Comparison of ENCODE assay signal across 8 mouse cellular contexts in the genomic region with DNA sequence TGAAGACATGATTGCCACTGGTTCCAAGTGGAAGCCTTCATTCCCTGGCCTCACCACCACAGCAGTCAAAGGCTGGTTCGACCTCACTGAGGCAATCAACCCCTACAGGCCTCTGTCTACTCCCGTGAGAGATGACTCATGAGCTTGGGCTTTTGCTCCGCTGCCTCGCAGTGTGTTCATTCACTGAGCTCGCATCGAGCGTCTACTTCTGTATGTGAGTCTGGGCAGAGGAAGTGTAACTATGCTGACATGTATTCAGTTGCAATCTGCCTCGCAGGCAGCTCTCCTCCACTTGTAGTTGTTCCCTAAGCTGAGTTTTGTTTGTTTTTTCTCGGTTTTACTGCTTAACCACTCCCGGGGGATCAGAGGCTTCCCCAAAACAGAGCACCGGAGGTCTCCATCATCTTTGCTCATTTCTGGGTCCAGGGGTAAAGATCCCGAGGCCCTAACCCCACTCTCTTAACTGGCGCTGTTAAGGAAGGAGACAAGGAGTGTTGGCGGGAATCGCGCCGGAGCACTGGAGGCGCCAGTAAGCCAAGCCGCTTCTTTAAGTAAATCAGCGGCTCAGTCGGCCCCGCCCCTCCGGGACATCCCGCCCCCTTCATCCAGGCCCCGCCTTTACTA. TPM values are rescaled to one million over a fixed set of nuclear protein-coding genes. Genes with fewer than 3 reads are reported as not detected.
DNase-seq lines count a peak whose midpoint lies in the region; ATAC-seq and TF ChIP-seq lines count a peak whose summit lies in the region.

No protein-coding gene starts in this region.

- H3K4me3 ChIP-seq in kidney, embryonic 16.5 days (ENCODE audit: low read length) = peak overlapping the region; percentile 95
- H3K4me3 ChIP-seq in embryonic facial prominence, embryonic 15.5 days (replicated peaks) = peak overlapping the region; percentile 86
- peak overlapping the region; percentile 98 for H3K4me3 ChIP-seq in heart, postnatal 0 days (ENCODE audit: low read depth, low read length)
- peak overlapping the region; percentile 86 for H3K4me3 ChIP-seq in limb, embryonic 13.5 days
- H3K4me3 ChIP-seq in midbrain, embryonic 13.5 days (replicated peaks) = peak overlapping the region; percentile 80

- no peak for TF ChIP-seq EP300 in heart, postnatal 0 days (IDR thresholded peaks at IDR 0.05; ENCODE audit: low read depth)

- peak overlapping the region; percentile 72 for H3K9ac ChIP-seq in kidney, embryonic 16.5 days (replicated peaks; ENCODE audit: low read length)
- peak overlapping the region; percentile 10; the same call in 1 of the 2 replicates for H3K9ac ChIP-seq in embryonic facial prominence, embryonic 15.5 days
- H3K9ac ChIP-seq in heart, postnatal 0 days (replicated peaks; ENCODE audit: low read depth, low read length) = 0 out of 2 replicates have a peak overlapping the region, but pooled peaks have one; percentile 41
- H3K9ac ChIP-seq in limb, embryonic 13.5 days = peak overlapping the region; percentile 55; the same call in 1 of the 2 replicates
- H3K9ac ChIP-seq in midbrain, embryonic 13.5 days (replicated peaks) = peak overlapping the region; percentile 84

- WGBS in kidney, embryonic 16.5 days = 0% methylated on average over 25 of the region's 25 CpGs
- under 1% methylated on average over 25 of the region's 25 CpGs for WGBS in embryonic facial prominence, embryonic 15.5 days
- under 1% methylated on average over 25 of the region's 25 CpGs for whole genome bisulfite sequencing in heart, postnatal 0 days
- under 1% methylated on average over 20 of the region's 25 CpGs for WGBS in limb, embryonic 13.5 days
- WGBS in midbrain, embryonic 13.5 days = under 1% methylated on average over 25 of the region's 25 CpGs

- peak overlapping the region; percentile 96 for H3K27ac ChIP-seq in kidney, embryonic 16.5 days (ENCODE audit: low read length)
- peak overlapping the region; percentile 85 for H3K27ac ChIP-seq in embryonic facial prominence, embryonic 15.5 days (replicated peaks)
- peak overlapping the region; percentile 88 for H3K27ac ChIP-seq in heart, postnatal 0 days (ENCODE audit: low read depth)
- H3K27ac ChIP-seq in limb, embryonic 13.5 days = peak overlapping the region; percentile 83
- no peak overlapping the region; the same call in 1 of the 2 replicates for H3K27ac ChIP-seq in midbrain, embryonic 13.5 days

- 0 out of 2 replicates have a peak, but pooled peaks cover 5% of the 10 kb centered on the region for H3K9me3 ChIP-seq in kidney, embryonic 16.5 days (ENCODE audit: low read length)
- H3K9me3 ChIP-seq in embryonic facial prominence, embryonic 15.5 days (replicated peaks) = no peaks in the 10 kb centered on the region
- no peaks in the 10 kb centered on the region for H3K9me3 ChIP-seq in heart, postnatal 0 days (replicated peaks; ENCODE audit: control insufficient read depth, low read length)
- no peaks in the 10 kb centered on the region for H3K9me3 ChIP-seq in limb, embryonic 13.5 days
- H3K9me3 ChIP-seq in midbrain, embryonic 13.5 days = no peaks in the 10 kb centered on the region

- peaks cover 43% of the 10 kb centered on the region for H3K4me1 ChIP-seq in kidney, embryonic 16.5 days (ENCODE audit: insufficient read depth, low read length)
- peaks cover 36% of the 10 kb centered on the region for H3K4me1 ChIP-seq in embryonic facial prominence, embryonic 15.5 days
- H3K4me1 ChIP-seq in heart, postnatal 0 days (ENCODE audit: control insufficient read depth, insufficient read depth) = peaks cover 9% of the 10 kb centered on the region
- H3K4me1 ChIP-seq in limb, embryonic 13.5 days = peaks cover 40% of the 10 kb centered on the region
- H3K4me1 ChIP-seq in midbrain, embryonic 13.5 days (replicated peaks) = peaks cover 36% of the 10 kb centered on the region

- H3K36me3 ChIP-seq in kidney, embryonic 16.5 days (ENCODE audit: insufficient read depth, low read length) = no peaks in the 10 kb centered on the region
- no peaks in the 10 kb centered on the region for H3K36me3 ChIP-seq in embryonic facial prominence, embryonic 15.5 days
- H3K36me3 ChIP-seq in heart, postnatal 0 days (replicated peaks; ENCODE audit: control insufficient read depth, insufficient read depth, low read length) = no peaks in the 10 kb centered on the region
- H3K36me3 ChIP-seq in limb, embryonic 13.5 days = no peaks in the 10 kb centered on the region
- H3K36me3 ChIP-seq in midbrain, embryonic 13.5 days = no peaks in the 10 kb centered on the region

- no peaks in the 10 kb centered on the region for H3K27me3 ChIP-seq in kidney, embryonic 16.5 days (ENCODE audit: insufficient read depth, low read length)
- H3K27me3 ChIP-seq in embryonic facial prominence, embryonic 15.5 days = no peaks in the 10 kb centered on the region
- no peaks in the 10 kb centered on the region for H3K27me3 ChIP-seq in heart, postnatal 0 days (ENCODE audit: control insufficient read depth, insufficient read depth, low read length)
- no peaks in the 10 kb centered on the region for H3K27me3 ChIP-seq in limb, embryonic 13.5 days
- no peaks in the 10 kb centered on the region for H3K27me3 ChIP-seq in midbrain, embryonic 13.5 days

- no peak for TF ChIP-seq CTCF in heart, postnatal 0 days (IDR thresholded peaks at IDR 0.05; ENCODE audit: low read depth)

- ATAC-seq in kidney, embryonic 16.5 days (ENCODE audit: low FRiP score, low TSS enrichment) = peak; percentile 46
- peak; percentile 49 for ATAC-seq in embryonic facial prominence, embryonic 15.5 days (ENCODE audit: insufficient number of reproducible peaks, low FRiP score, low TSS enrichment, low read depth)
- ATAC-seq in heart, postnatal 0 days (ENCODE audit: insufficient read depth, low read depth) = peak; percentile 28
- peak; percentile 12 for ATAC-seq in limb, embryonic 13.5 days (ENCODE audit: low FRiP score, low read depth)
- peak; percentile 31 for ATAC-seq in midbrain, embryonic 13.5 days

- DNase-seq in kidney, adult 18-20 months = no peak
- DNase-seq in Muller cell, postnatal 12 days (ENCODE audit: inconsistent ontology term) = peak; percentile 86
- peak; percentile 80 for DNase-seq in heart, postnatal 0 days (ENCODE audit: low spot score)
- DNase-seq in thymus, postnatal 0 days (ENCODE audit: low spot score) = peak; percentile 62

- H3K4me2 ChIP-seq in kidney, embryonic 16.5 days (replicated peaks; ENCODE audit: low read depth, low read length) = peak overlapping the region; percentile 64
- peak overlapping the region; percentile 68 for H3K4me2 ChIP-seq in embryonic facial prominence, embryonic 15.5 days (replicated peaks)
- peak overlapping the region; percentile 87 for H3K4me2 ChIP-seq in heart, postnatal 0 days (ENCODE audit: low read depth, low read length)
- H3K4me2 ChIP-seq in limb, embryonic 13.5 days (replicated peaks) = peak overlapping the region; percentile 70
- peak overlapping the region; percentile 86 for H3K4me2 ChIP-seq in midbrain, embryonic 13.5 days (replicated peaks)

RNA-seq across cellular contexts. Expression of a gene that starts 0.6 kb away (rescaled TPM):
- 29.1 and 29.8 TPM in 2 replicates for polyA plus RNA-seq in kidney, embryonic 16.5 days (2015; fragmentation: Nextera tagmentation; extraction: Ambion mirVana)
- polyA plus RNA-seq in embryonic facial prominence, embryonic 15.5 days (2015; fragmentation: Nextera tagmentation; extraction: Ambion mirVana) = 26.6 and 27.9 TPM in 2 replicates
- total RNA-seq in heart, postnatal 0 days (2014; rRNA removed; ENCODE audit: low replicate concordance) = 50.6 and 74.8 TPM in 2 replicates
- 11.0 and 15.1 TPM in 2 replicates for polyA plus RNA-seq in heart, postnatal 0 days (2015; fragmentation: Nextera tagmentation; extraction: Ambion mirVana)
- 21.6 and 21.8 TPM in 2 replicates for polyA plus RNA-seq in limb, embryonic 13.5 days (2015; fragmentation: Nextera tagmentation; extraction: Ambion mirVana)
- 12.1 and 13.2 TPM in 2 replicates for polyA plus RNA-seq in midbrain, embryonic 13.5 days (2015; fragmentation: Nextera tagmentation; extraction: Ambion mirVana)
- polyA plus RNA-seq in thymus, postnatal 0 days (2015; fragmentation: Nextera tagmentation; extraction: Ambion mirVana) = 2.9 and 3.0 TPM in 2 replicates

Comparison
In these comparisons a context has a peak if more than half of its experiments do, and no peak if none do; other contexts are left out.
1. H3K9ac ChIP-seq: peak in every context shown above with its lines; median percentile 84 in midbrain, embryonic 13.5 days; 72 in kidney, embryonic 16.5 days; 55 in limb, embryonic 13.5 days; 41 in heart, postnatal 0 days; 10 in embryonic facial prominence, embryonic 15.5 days.